Mouse (Mus musculus) gastrocnemius, adult 18-20 months (tissue): ENCODE results near the gene Clic3. TPM values are rescaled to one million over a fixed set of nuclear protein-coding genes. Genes with fewer than 3 reads are reported as not detected.

Experiments
- DNase-seq: peaks from one replicate; pipeline ENCODE4 v3.0.0; 2021; ENCODE audit warnings: low spot score
- microRNA-seq: library from miRNA; unstranded; fragments of <30 nt; microRNA quantifications from one replicate; pipeline ENCODE4 v1.2.0, GENCODE M21; 2021
- total RNA-seq, 2 experiments: library from RNA; stranded (reverse); gene quantifications; 2 replicates each; pipeline ENCODE4 v1.2.3; 2021

Gene Clic3
- total RNA-seq, 2 experiments from 2014 or later = 0.39 to 1.0 TPM

DNA sequence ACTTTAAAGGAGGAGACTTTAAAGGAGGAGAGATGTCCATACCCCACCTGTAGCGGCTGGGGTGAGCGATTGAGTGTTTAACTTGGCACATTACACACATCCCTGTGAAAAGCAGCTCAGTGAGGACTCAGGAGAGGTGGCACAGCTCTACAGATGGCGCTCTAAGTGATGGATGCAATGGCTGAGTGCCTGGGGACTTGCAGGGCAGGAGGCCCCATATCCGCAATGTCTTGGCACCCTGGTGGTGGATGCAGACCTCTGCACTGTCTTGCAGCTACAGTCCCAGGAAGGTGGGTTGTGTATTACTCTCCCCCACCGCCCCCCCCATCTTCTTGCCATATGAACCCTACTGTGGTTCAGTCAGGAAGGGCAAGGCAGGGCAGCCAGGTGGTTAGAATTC, 50.3 kb downstream of the Clic3 start:
- no peak for DNase-seq

Small RNA genes within 50 kb of the gene (microRNA-seq; reads per million reads assigned to microRNA genes)
- not detected for gene Mir3087

Other genes starting within 250 kb of the Clic3 start
- 10 to 100 TPM; 18.8 to 21.3 TPM for gene Nelfb, start 245.3 kb upstream of the Clic3 start, total RNA-seq
- gene Stpg3, start 242.2 kb upstream of the Clic3 start, total RNA-seq = not detected
- gene Fam166a, start 238.1 kb upstream of the Clic3 start, total RNA-seq = not detected
- 100 to 1,000 TPM; 224 to 228 TPM for gene Tubb4b, start 232.1 kb upstream of the Clic3 start, total RNA-seq
- not detected for gene Slc34a3, start 222.5 kb upstream of the Clic3 start, total RNA-seq
- not detected for gene Rnf224, start 220.1 kb upstream of the Clic3 start, total RNA-seq
- under 1 TPM; 0.50 to 0.74 TPM for gene Rnf208, start 214.6 kb upstream of the Clic3 start, total RNA-seq
- not detected for gene Cysrt1, start 214.4 kb upstream of the Clic3 start, total RNA-seq
- gene AL732309.1, start 210.0 kb upstream of the Clic3 start, total RNA-seq = 1 to 10 TPM; 1.3 to 1.4 TPM
- gene Tmem203, start 201.4 kb upstream of the Clic3 start, total RNA-seq = 10 to 100 TPM; 12.0 to 12.1 TPM
- 1 to 10 TPM; 2.9 to 3.8 TPM for gene Tprn, start 194.2 kb upstream of the Clic3 start, total RNA-seq
- 10 to 100 TPM; 27.9 to 30.9 TPM for gene Ssna1, start 184.4 kb upstream of the Clic3 start, total RNA-seq
- gene Anapc2, start 184.4 kb upstream of the Clic3 start, total RNA-seq = 10 to 100 TPM; 27.6 to 30.4 TPM
- not detected for gene Tmem210, start 168.7 kb upstream of the Clic3 start, total RNA-seq
- not detected for gene Lrrc26, start 166.9 kb upstream of the Clic3 start, total RNA-seq
- not detected for gene Grin1, start 137.7 kb upstream of the Clic3 start, total RNA-seq
- 10 to 100 TPM; 14.0 to 15.2 TPM for gene Man1b1, start 124.5 kb upstream of the Clic3 start, total RNA-seq
- 10 to 100 TPM; 15.2 to 17.9 TPM for gene Dpp7, start 100.5 kb upstream of the Clic3 start, total RNA-seq
- 1 to 10 TPM; 3.8 to 5.7 TPM for gene Uap1l1, start 91.2 kb upstream of the Clic3 start, total RNA-seq
- gene Sapcd2, start 84.5 kb upstream of the Clic3 start, total RNA-seq = not detected
- gene Entpd2, start 61.0 kb upstream of the Clic3 start, total RNA-seq = 1 to 10 TPM; 6.2 to 8.3 TPM
- 10 to 100 TPM; 15.8 to 19.0 TPM for gene Npdc1, start 57.5 kb upstream of the Clic3 start, total RNA-seq
- not detected for gene Fut7, start 33.6 kb upstream of the Clic3 start, total RNA-seq
- gene Abca2, start 28.1 kb upstream of the Clic3 start, total RNA-seq = 10 to 100 TPM; 14.1 to 15.5 TPM
- gene Paxx, start 4.3 kb downstream of the Clic3 start, total RNA-seq = 10 to 100 TPM; 13.7 to 15.1 TPM
- gene Ptgds, start 13.2 kb downstream of the Clic3 start, total RNA-seq = not detected
- gene Lcn12, start 37.1 kb downstream of the Clic3 start, total RNA-seq = not detected
- 10 to 100 TPM; 81.5 to 84.3 TPM for gene Fbxw5, start 43.9 kb downstream of the Clic3 start, total RNA-seq
- gene C8g, start 44.9 kb downstream of the Clic3 start, total RNA-seq = 1 to 10 TPM; 2.0 to 2.1 TPM
- 10 to 100 TPM; 13.7 to 15.1 TPM for gene Traf2, start 90.1 kb downstream of the Clic3 start, total RNA-seq
- gene Edf1, start 101.0 kb downstream of the Clic3 start, total RNA-seq = 100 to 1,000 TPM; 179 to 182 TPM
- gene Mamdc4, start 118.0 kb downstream of the Clic3 start, total RNA-seq = under 1 TPM; 0.12 to 0.34 TPM
- 10 to 100 TPM; 54.6 to 57.5 TPM for gene Phpt1, start 118.4 kb downstream of the Clic3 start, total RNA-seq
- not detected for gene Ajm1, start 124.9 kb downstream of the Clic3 start, total RNA-seq
- 10 to 100 TPM; 75.3 to 82.5 TPM for gene Rabl6, start 151.7 kb downstream of the Clic3 start, total RNA-seq
- gene Ccdc183, start 160.8 kb downstream of the Clic3 start, total RNA-seq = not detected
- gene Tmem141, start 165.2 kb downstream of the Clic3 start, total RNA-seq = 10 to 100 TPM; 17.1 to 17.3 TPM
- gene Fcna, start 171.2 kb downstream of the Clic3 start, total RNA-seq = 1 to 10 TPM; 2.4 to 3.0 TPM
- 1 to 10 TPM; 4.5 to 5.0 TPM for gene Lcn8, start 196.3 kb downstream of the Clic3 start, total RNA-seq
- gene Lcn5, start 201.1 kb downstream of the Clic3 start, total RNA-seq = not detected
- not detected for gene Lcn6, start 219.9 kb downstream of the Clic3 start, total RNA-seq
- not detected for gene Lcn10, start 225.9 kb downstream of the Clic3 start, total RNA-seq
- not detected for gene Obp2a, start 243.2 kb downstream of the Clic3 start, total RNA-seq
- 10 to 100 TPM; 15.6 to 16.3 TPM for gene Bmyc, start 249.9 kb downstream of the Clic3 start, total RNA-seq